Mouse (Mus musculus) heart, embryonic 11.5 days (tissue): ENCODE results near the gene Serpinb1a. TPM values are rescaled to one million over a fixed set of nuclear protein-coding genes. Genes with fewer than 3 reads are reported as not detected.

Experiments used
- ATAC-seq: fragments of 200-750 bp; cut with Nextera tagmentation; replicated peaks from 2 replicates; pipeline ENCODE4 v1.8.0; 2017; ENCODE audit warnings: moderate library complexity; ENCODE audit not compliant: insufficient number of reproducible peaks, low FRiP score, low TSS enrichment
- H3K27ac ChIP-seq: fragments of 300-500 bp; sonication (generic); 2 replicates; pipeline ENCODE4 v1.5.1; 2014; ENCODE audit warnings: mild to moderate bottlenecking, low read depth, low read length
- H3K27me3 ChIP-seq: fragments of 300-500 bp; sonication (generic); 2 replicates; pipeline ENCODE4 v1.6.1; 2014; ENCODE audit warnings: mild to moderate bottlenecking, low read length, mixed read lengths; ENCODE audit not compliant: control insufficient read depth, insufficient read depth
- H3K36me3 ChIP-seq: fragments of 300-500 bp; sonication (generic); 2 replicates; pipeline ENCODE4 v1.6.1; 2014; ENCODE audit warnings: mild to moderate bottlenecking, low read length, moderate library complexity, mixed read lengths; ENCODE audit not compliant: control insufficient read depth, insufficient read depth
- H3K4me1 ChIP-seq: fragments of 300-500 bp; sonication (generic); 2 replicates; pipeline ENCODE4 v1.6.1; 2014; ENCODE audit warnings: low read length; ENCODE audit not compliant: control insufficient read depth, insufficient read depth
- H3K4me2 ChIP-seq: fragments of 300-500 bp; sonication (generic); 2 replicates; pipeline ENCODE4 v1.6.1; 2014; ENCODE audit warnings: mild to moderate bottlenecking, moderate library complexity
- H3K4me3 ChIP-seq: fragments of 300-500 bp; sonication (generic); 2 replicates; pipeline ENCODE4 v1.5.1; 2014; ENCODE audit warnings: low read depth, low read length
- H3K9ac ChIP-seq: fragments of 300-500 bp; sonication (generic); 2 replicates; pipeline ENCODE4 v1.6.1; 2014; ENCODE audit warnings: mild to moderate bottlenecking, low read depth, low read length, moderate library complexity
- H3K9me3 ChIP-seq: fragments of 300-500 bp; sonication (generic); replicated peaks from 2 replicates; pipeline ENCODE4 v1.6.1; 2016; ENCODE audit warnings: low read length; ENCODE audit not compliant: control insufficient read depth
- WGBS: fragments of 180-500 bp; shearing (Covaris S2); extraction: QIAGEN DNeasy Blood & Tissue Kit; methylation state at CpG from one replicate; pipeline ENCODE4 v1.1.7; 2014; ENCODE audit not compliant: insufficient replicate concordance; 5-methylcytosine and 5-hydroxymethylcytosine counted together
- polyA plus RNA-seq: library from polyadenylated mRNA; unstranded; fragments of >200 nt; fragmentation: Nextera tagmentation; extraction: Ambion mirVana; gene quantifications from 2 replicates; pipeline ENCODE4 v1.2.1, GENCODE M21; 2014

Gene Serpinb1a
- polyA plus RNA-seq, 1 experiment from 2014 or later, result 5.8 TPM

- no peak overlapping the region for H3K9ac ChIP-seq
- no peaks in the 10 kb centered on the region for H3K9me3 ChIP-seq
- no peak for ATAC-seq
- H3K27ac ChIP-seq, result no peak overlapping the region
- no peaks in the 10 kb centered on the region for H3K27me3 ChIP-seq
- WGBS, result 81% methylated on average over 3 of the region's 3 CpGs
- H3K4me2 ChIP-seq, result no peak overlapping the region
- no peaks in the 10 kb centered on the region for H3K36me3 ChIP-seq
- no peaks in the 10 kb centered on the region for H3K4me1 ChIP-seq
- no peak overlapping the region for H3K4me3 ChIP-seq
Observed at GRCm38 (mm10) chr13:32831505-32832273, 19.3 kb downstream of the Serpinb1a start.

GRCm38 (mm10) chr13:32828886-32829285 lies 22.1 kb downstream of the Serpinb1a start:
- no peak for ATAC-seq
- H3K4me1 ChIP-seq, result no peaks in the 10 kb centered on the region
- WGBS, result 61% methylated on average over 4 of the region's 4 CpGs
- no peak overlapping the region for H3K4me2 ChIP-seq
- H3K9ac ChIP-seq, result no peak overlapping the region
- H3K27me3 ChIP-seq, result no peaks in the 10 kb centered on the region
- no peaks in the 10 kb centered on the region for H3K36me3 ChIP-seq
- H3K9me3 ChIP-seq, result no peaks in the 10 kb centered on the region
- H3K4me3 ChIP-seq, result no peak overlapping the region
- no peak overlapping the region for H3K27ac ChIP-seq

- Histone ChIP-seq H3K9ac (no peak overlapping the region), H3K4me1 (no peaks in the 10 kb centered on the region), H3K27ac (no peak overlapping the region), H3K27me3 (no peaks in the 10 kb centered on the region), H3K4me2 (no peak overlapping the region), H3K36me3 (no peaks in the 10 kb centered on the region), H3K9me3 (no peaks in the 10 kb centered on the region), H3K4me3 (no peak overlapping the region)
- no peak for ATAC-seq
- WGBS, result 50% methylated on average over 4 of the region's 4 CpGs
Observed at GRCm38 (mm10) chr13:32827951-32828350, 23.0 kb downstream of the Serpinb1a start.

GRCm38 (mm10) chr13:32827111-32827822 lies 23.7 kb downstream of the Serpinb1a start:
- no peaks in the 10 kb centered on the region for H3K4me1 ChIP-seq
- H3K4me3 ChIP-seq, result no peak overlapping the region
- no peak overlapping the region for H3K9ac ChIP-seq
- no peak for ATAC-seq
- no peak overlapping the region for H3K4me2 ChIP-seq
- 84% methylated on average over 3 of the region's 3 CpGs for WGBS
- H3K27me3 ChIP-seq, result no peaks in the 10 kb centered on the region
- H3K27ac ChIP-seq, result no peak overlapping the region
- no peaks in the 10 kb centered on the region for H3K36me3 ChIP-seq
- H3K9me3 ChIP-seq, result no peaks in the 10 kb centered on the region

GRCm38 (mm10) chr13:32825546-32825945 lies 25.4 kb downstream of the Serpinb1a start:
- Histone ChIP-seq H3K27ac (no peak overlapping the region), H3K36me3 (peaks cover 8% of the 10 kb centered on the region; the same call in 1 of the 2 replicates), H3K4me3 (no peak overlapping the region), H3K4me2 (no peak overlapping the region), H3K27me3 (no peaks in the 10 kb centered on the region), H3K9ac (no peak overlapping the region), H3K4me1 (no peaks in the 10 kb centered on the region), H3K9me3 (no peaks in the 10 kb centered on the region)
- no peak for ATAC-seq
- WGBS, result 88% methylated on average over 8 of the region's 8 CpGs

- ATAC-seq, result no peak
- Histone ChIP-seq H3K27ac (no peak overlapping the region), H3K9ac (no peak overlapping the region), H3K36me3 (peaks cover 12% of the 10 kb centered on the region; the same call in 1 of the 2 replicates), H3K4me3 (no peak overlapping the region), H3K4me1 (no peaks in the 10 kb centered on the region), H3K4me2 (no peak overlapping the region), H3K9me3 (no peaks in the 10 kb centered on the region), H3K27me3 (no peaks in the 10 kb centered on the region)
- WGBS, result 80% methylated on average over 6 of the region's 6 CpGs
Observed at GRCm38 (mm10) chr13:32824377-32825330, 26.3 kb downstream of the Serpinb1a start.

- Histone ChIP-seq H3K27ac (no peak overlapping the region), H3K4me3 (no peak overlapping the region), H3K9ac (no peak overlapping the region), H3K36me3 (peaks cover 13% of the 10 kb centered on the region), H3K9me3 (no peaks in the 10 kb centered on the region), H3K4me1 (no peaks in the 10 kb centered on the region), H3K27me3 (no peaks in the 10 kb centered on the region), H3K4me2 (no peak overlapping the region)
- WGBS, result 74% methylated on average over 6 of the region's 6 CpGs
- ATAC-seq, result no peak
Observed at GRCm38 (mm10) chr13:32823126-32823525, 27.9 kb downstream of the Serpinb1a start.

- no peak overlapping the region for H3K4me3 ChIP-seq
Observed at GRCm38 (mm10) chr13:32821671-32822070, 29.3 kb downstream of the Serpinb1a start.

More at GRCm38 (mm10) chr13:32821671-32822070, 29.3 kb downstream of the Serpinb1a start:
- Histone ChIP-seq H3K9ac (no peak overlapping the region), H3K27me3 (no peaks in the 10 kb centered on the region), H3K27ac (no peak overlapping the region), H3K9me3 (no peaks in the 10 kb centered on the region), H3K4me2 (no peak overlapping the region), H3K4me1 (no peaks in the 10 kb centered on the region), H3K36me3 (peaks cover 20% of the 10 kb centered on the region)
- ATAC-seq, result no peak
- 96% methylated on average over 4 of the region's 4 CpGs for WGBS
